In the genomic region with DNA sequence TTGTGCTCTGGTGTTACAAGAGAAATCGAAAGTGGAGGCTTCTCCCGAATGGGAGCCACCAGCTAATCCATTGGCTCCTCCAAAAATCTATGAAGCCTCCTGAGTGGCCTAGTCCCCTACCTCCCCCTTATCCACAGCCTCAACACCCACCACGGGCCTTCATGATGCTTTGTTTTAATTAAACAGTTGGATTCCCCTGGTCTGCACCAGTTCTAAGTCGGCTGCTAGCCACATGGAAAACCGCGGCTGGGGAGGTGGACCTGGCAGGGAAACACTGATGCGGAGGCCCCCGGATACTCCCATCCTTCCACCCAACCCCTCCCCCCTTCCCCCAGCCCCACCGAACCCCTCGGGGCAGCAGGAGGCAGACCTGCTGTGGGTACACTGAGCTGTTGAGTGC, we compare ENCODE assay signal across 11 mouse cellular contexts. TPM values are rescaled to one million over a fixed set of nuclear protein-coding genes. Genes with fewer than 3 reads are reported as not detected.
A peak's percentile ranks its signal among the peaks of the same experiment; 100 is the strongest.
DNase-seq lines count a peak whose midpoint lies in the region.
"Had no signal": no experiment of that assay in that cellular context is flagged by ENCODE, and none has a peak within 500 bp of the region (broad histone marks: within the 10 kb centered on the region; RNA-seq: fewer than 3 reads in every experiment).

No protein-coding gene starts in this region.

- DNase-seq in gastrocnemius, postnatal 14 days, result peak; percentile 18
- DNase-seq in gastrocnemius, adult 18-20 months (ENCODE audit: low spot score), result no peak
- peak; percentile 19 for DNase-seq in left cerebral cortex, postnatal 4 days
- DNase-seq in left cerebral cortex, postnatal 36 days (ENCODE audit: low spot score in 2 of 2), result no peak
- peak; percentile 37 for DNase-seq in thymus, postnatal 14 days
- DNase-seq in thymus, postnatal 25 days, result no peak
- peak; percentile 70 for DNase-seq in testis, postnatal 10 days (ENCODE audit: low spot score)
- no peak for DNase-seq in layer of hippocampus, postnatal 36 days
- DNase-seq: cerebellum, postnatal 36 days; lung, embryonic 14.5 days; spleen, adult 18-20 months had no signal

- intact Hi-C loops in gastrocnemius, postnatal 14 days (cut with DNase I; ENCODE audit: low total_unique reads), result no loop called here
- intact Hi-C loops in left cerebral cortex, postnatal 4 days (cut with DNase I), result no loop called here
- intact Hi-C loops in left cerebral cortex, postnatal 36 days (cut with DNase I), result no loop called here

RNA-seq across cellular contexts. Expression of a gene that starts 29.7 kb away (rescaled TPM):
- 10 to 100 TPM; 48.7 to 50.4 TPM for total RNA-seq in gastrocnemius, postnatal 14 days (2021)
- total RNA-seq in gastrocnemius, adult 18-20 months (2021), result 10 to 100 TPM; 25.3 to 33.6 TPM
- total RNA-seq in left cerebral cortex, postnatal 4 days (2021), result 100 to 1,000 TPM; 111 to 124 TPM
- 100 to 1,000 TPM; 719 to 821 TPM for total RNA-seq in left cerebral cortex, postnatal 36 days (2021)
- total RNA-seq in layer of hippocampus, postnatal 36 days (2021), result 100 to 1,000 TPM; 719 to 827 TPM

Comparison
In these comparisons a context has a peak if more than half of its experiments do, and no peak if none do; other contexts are left out.
1. DNase-seq: peak in gastrocnemius, postnatal 14 days (single experiment), left cerebral cortex, postnatal 4 days (single experiment), thymus, postnatal 14 days (single experiment) and testis, postnatal 10 days (single experiment); none in gastrocnemius, adult 18-20 months (single experiment), left cerebral cortex, postnatal 36 days (0 of 2), thymus, postnatal 25 days (single experiment) and layer of hippocampus, postnatal 36 days (0 of 2).
2. RNA of a gene that starts 29.7 kb away (total RNA-seq): 719 to 827 TPM in layer of hippocampus, postnatal 36 days and 719 to 821 TPM in left cerebral cortex, postnatal 36 days; 111 to 124 TPM in left cerebral cortex, postnatal 4 days, 48.7 to 50.4 TPM in gastrocnemius, postnatal 14 days and 25.3 to 33.6 TPM in gastrocnemius, adult 18-20 months; every median in the first group is over 4 times any median in the second.